Mouse (Mus musculus): Measurements from ENCODE around the gene Prr15l. TPM values are rescaled to one million over a fixed set of nuclear protein-coding genes. Genes with fewer than 3 reads are reported as not detected.

Prr15l gene
- polyA plus RNA-seq, 1 experiment from 2014 or later, result 0.53 TPM

GRCm38 (mm10) chr11:96908594-96908993 lies 19.3 kb upstream of the Prr15l start:
- Histone ChIP-seq H3K9ac (ENCODE audit: low read length) (no peak overlapping the region), H3K27ac (replicated peaks in 1 of 2; ENCODE audit: control insufficient read depth in 1 of 2, insufficient read depth in 1 of 2, low read depth in 2 of 2, low read length in 2 of 2) (no peak overlapping the region), H3K4me3 (ENCODE audit: control insufficient read depth in 1 of 2, insufficient read depth in 1 of 2, low read depth in 1 of 2, low read length in 2 of 2) (no peak overlapping the region), H3K4me2 (ENCODE audit: low read length) (no peak overlapping the region), H3K27me3 (ENCODE audit: control insufficient read depth, insufficient read depth, low read length) (no peaks in the 10 kb centered on the region), H3K36me3 (ENCODE audit: control insufficient read depth, insufficient read depth, low read length) (peaks cover 44% of the 10 kb centered on the region), H3K9me3 (ENCODE audit: control insufficient read depth, low read length) (no peaks in the 10 kb centered on the region), H3K4me1 (ENCODE audit: control insufficient read depth in 2 of 2, insufficient read depth in 2 of 2, low read length in 2 of 2) (peaks cover 14 to 18% of the 10 kb centered on the region in 2 experiments)
- no peak for ATAC-seq (ENCODE audit: insufficient number of reproducible peaks, insufficient read depth, low FRiP score, low read depth)
- 90% methylated on average over 12 of the region's 12 CpGs for WGBS

- WGBS, result 25% methylated on average over 7 of the region's 7 CpGs
- H3K27ac ChIP-seq (replicated peaks in 1 of 2; ENCODE audit: control insufficient read depth in 1 of 2, insufficient read depth in 1 of 2, low read depth in 2 of 2, low read length in 2 of 2), result no peak overlapping the region
- H3K4me1 ChIP-seq (ENCODE audit: control insufficient read depth in 2 of 2, insufficient read depth in 2 of 2, low read length in 2 of 2), result peaks cover 14 to 19% of the 10 kb centered on the region in 2 experiments
- ATAC-seq (ENCODE audit: insufficient number of reproducible peaks, insufficient read depth, low FRiP score, low read depth), result 0 out of 2 replicates have a peak, but pooled peaks have one; percentile 37
- H3K9ac ChIP-seq (ENCODE audit: low read length), result no peak overlapping the region
- no peak overlapping the region for H3K4me2 ChIP-seq (ENCODE audit: low read length)
- H3K27me3 ChIP-seq (ENCODE audit: control insufficient read depth, insufficient read depth, low read length), result no peaks in the 10 kb centered on the region
- H3K9me3 ChIP-seq (ENCODE audit: control insufficient read depth, low read length), result no peaks in the 10 kb centered on the region
- H3K4me3 ChIP-seq (ENCODE audit: control insufficient read depth in 1 of 2, insufficient read depth in 1 of 2, low read depth in 1 of 2, low read length in 2 of 2), result no peak overlapping the region
- H3K36me3 ChIP-seq (ENCODE audit: control insufficient read depth, insufficient read depth, low read length), result peaks cover 44% of the 10 kb centered on the region
Observed at GRCm38 (mm10) chr11:96910003-96910402, 17.9 kb upstream of the Prr15l start.

- H3K9me3 ChIP-seq (ENCODE audit: control insufficient read depth, low read length), result no peaks in the 10 kb centered on the region
- peaks cover 0 to 9% of the 10 kb centered on the region in 2 experiments; a peak in 3 of 4 replicates for H3K4me1 ChIP-seq (ENCODE audit: control insufficient read depth in 2 of 2, insufficient read depth in 2 of 2, low read length in 2 of 2)
- H3K36me3 ChIP-seq (ENCODE audit: control insufficient read depth, insufficient read depth, low read length), result peaks cover 39% of the 10 kb centered on the region
- 79% methylated on average over 11 of the region's 11 CpGs for WGBS
- no peak for ATAC-seq (ENCODE audit: insufficient number of reproducible peaks, insufficient read depth, low FRiP score, low read depth)
- H3K27ac ChIP-seq (replicated peaks in 1 of 2; ENCODE audit: control insufficient read depth in 1 of 2, insufficient read depth in 1 of 2, low read depth in 2 of 2, low read length in 2 of 2), result no peak overlapping the region
- no peak overlapping the region for H3K4me3 ChIP-seq (ENCODE audit: control insufficient read depth in 1 of 2, insufficient read depth in 1 of 2, low read depth in 1 of 2, low read length in 2 of 2)
- H3K4me2 ChIP-seq (ENCODE audit: low read length), result no peak overlapping the region
- H3K9ac ChIP-seq (ENCODE audit: low read length), result no peak overlapping the region
- no peaks in the 10 kb centered on the region for H3K27me3 ChIP-seq (ENCODE audit: control insufficient read depth, insufficient read depth, low read length)
Observed at GRCm38 (mm10) chr11:96912682-96913081, 15.2 kb upstream of the Prr15l start.

- Histone ChIP-seq H3K4me3 (ENCODE audit: control insufficient read depth in 1 of 2, insufficient read depth in 1 of 2, low read depth in 1 of 2, low read length in 2 of 2) (peak within 1 kb of the TSS; percentile 77 to 82), H3K9me3 (ENCODE audit: control insufficient read depth, low read length) (no peaks in the 10 kb centered on the region), H3K4me1 (ENCODE audit: control insufficient read depth in 2 of 2, insufficient read depth in 2 of 2, low read length in 2 of 2) (peaks cover 0 to 9% of the 10 kb centered on the region in 2 experiments; a peak in 2 of 4 replicates), H3K36me3 (ENCODE audit: control insufficient read depth, insufficient read depth, low read length) (peaks cover 12% of the 10 kb centered on the region; the same call in 1 of the 2 replicates), H3K4me2 (ENCODE audit: low read length) (peak within 1 kb of the TSS; percentile 91), H3K27ac (replicated peaks in 1 of 2; ENCODE audit: control insufficient read depth in 1 of 2, insufficient read depth in 1 of 2, low read depth in 2 of 2, low read length in 2 of 2) (peak within 1 kb of the TSS; percentile 41 to 64; a peak in 3 of 4 replicates), H3K27me3 (ENCODE audit: control insufficient read depth, insufficient read depth, low read length) (no peaks in the 10 kb centered on the region), H3K9ac (ENCODE audit: low read length) (peak within 1 kb of the TSS; percentile 81)
- ATAC-seq (ENCODE audit: insufficient number of reproducible peaks, insufficient read depth, low FRiP score, low read depth), result peak; percentile 96
- WGBS, result under 1% methylated on average over 55 of the region's 55 CpGs
Observed at GRCm38 (mm10) chr11:96916044-96916884, 11.6 kb upstream of the Prr15l start, which contains the start of gene Cdk5rap3. Gene Cdk5rap3 (minus strand): TSS chr11:96916496.

- 28% methylated on average over 12 of the region's 13 CpGs for WGBS
- H3K4me3 ChIP-seq (ENCODE audit: control insufficient read depth in 1 of 2, insufficient read depth in 1 of 2, low read depth in 1 of 2, low read length in 2 of 2), result peak overlapping the region; percentile 49 to 77
- no peak for ATAC-seq (ENCODE audit: insufficient number of reproducible peaks, insufficient read depth, low FRiP score, low read depth)
- H3K9ac ChIP-seq (ENCODE audit: low read length), result peak overlapping the region; percentile 66
- peaks cover 6% of the 10 kb centered on the region; the same call in 1 of the 2 replicates for H3K36me3 ChIP-seq (ENCODE audit: control insufficient read depth, insufficient read depth, low read length)
- no peak overlapping the region for H3K27ac ChIP-seq (replicated peaks in 1 of 2; ENCODE audit: control insufficient read depth in 1 of 2, insufficient read depth in 1 of 2, low read depth in 2 of 2, low read length in 2 of 2)
- H3K4me2 ChIP-seq (ENCODE audit: low read length), result peak overlapping the region; percentile 71
- H3K4me1 ChIP-seq (ENCODE audit: control insufficient read depth in 2 of 2, insufficient read depth in 2 of 2, low read length in 2 of 2), result peaks cover 0 to 9% of the 10 kb centered on the region in 2 experiments; a peak in 2 of 4 replicates
- H3K9me3 ChIP-seq (ENCODE audit: control insufficient read depth, low read length), result no peaks in the 10 kb centered on the region
- no peaks in the 10 kb centered on the region for H3K27me3 ChIP-seq (ENCODE audit: control insufficient read depth, insufficient read depth, low read length)
Observed at GRCm38 (mm10) chr11:96916885-96917396, 11.0 kb upstream of the Prr15l start.

- Histone ChIP-seq H3K27me3 (ENCODE audit: control insufficient read depth, insufficient read depth, low read length) (no peaks in the 10 kb centered on the region), H3K4me2 (ENCODE audit: low read length) (no peak overlapping the region), H3K36me3 (ENCODE audit: control insufficient read depth, insufficient read depth, low read length) (0 out of 2 replicates have a peak, but pooled peaks cover 3% of the 10 kb centered on the region), H3K27ac (replicated peaks in 1 of 2; ENCODE audit: control insufficient read depth in 1 of 2, insufficient read depth in 1 of 2, low read depth in 2 of 2, low read length in 2 of 2) (no peak overlapping the region), H3K4me1 (ENCODE audit: control insufficient read depth in 2 of 2, insufficient read depth in 2 of 2, low read length in 2 of 2) (peaks cover 0 to 9% of the 10 kb centered on the region in 2 experiments; a peak in 2 of 4 replicates), H3K9ac (ENCODE audit: low read length) (no peak overlapping the region), H3K4me3 (ENCODE audit: control insufficient read depth in 1 of 2, insufficient read depth in 1 of 2, low read depth in 1 of 2, low read length in 2 of 2) (no peak overlapping the region), H3K9me3 (ENCODE audit: control insufficient read depth, low read length) (no peaks in the 10 kb centered on the region)
- no peak for ATAC-seq (ENCODE audit: insufficient number of reproducible peaks, insufficient read depth, low FRiP score, low read depth)
- WGBS, result 74% methylated on average over 6 of the region's 6 CpGs
Observed at GRCm38 (mm10) chr11:96917415-96917814, 10.5 kb upstream of the Prr15l start.

- H3K27ac ChIP-seq (replicated peaks in 1 of 2; ENCODE audit: control insufficient read depth in 1 of 2, insufficient read depth in 1 of 2, low read depth in 2 of 2, low read length in 2 of 2), result no peak overlapping the region
- H3K4me3 ChIP-seq (ENCODE audit: control insufficient read depth in 1 of 2, insufficient read depth in 1 of 2, low read depth in 1 of 2, low read length in 2 of 2), result no peak overlapping the region
- no peaks in the 10 kb centered on the region for H3K27me3 ChIP-seq (ENCODE audit: control insufficient read depth, insufficient read depth, low read length)
- no peak for ATAC-seq (ENCODE audit: insufficient number of reproducible peaks, insufficient read depth, low FRiP score, low read depth)
- 47% methylated on average over 6 of the region's 6 CpGs for WGBS
- peaks cover 0 to 9% of the 10 kb centered on the region in 2 experiments; a peak in 2 of 4 replicates for H3K4me1 ChIP-seq (ENCODE audit: control insufficient read depth in 2 of 2, insufficient read depth in 2 of 2, low read length in 2 of 2)
- no peak overlapping the region for H3K4me2 ChIP-seq (ENCODE audit: low read length)
- no peaks in the 10 kb centered on the region for H3K9me3 ChIP-seq (ENCODE audit: control insufficient read depth, low read length)
- H3K9ac ChIP-seq (ENCODE audit: low read length), result no peak overlapping the region
- H3K36me3 ChIP-seq (ENCODE audit: control insufficient read depth, insufficient read depth, low read length), result no peaks in the 10 kb centered on the region
Observed at GRCm38 (mm10) chr11:96919003-96919402, 8.9 kb upstream of the Prr15l start.
